Mouse (Mus musculus): ENCODE measurements around the gene Itpr1. TPM values are rescaled to one million over a fixed set of nuclear protein-coding genes. Genes with fewer than 3 reads are reported as not detected.
"Not testable (repeated sequence)": the region's sequence is repeated elsewhere in the genome, so short reads cannot be mapped to it uniquely, and the experiment has no call there.

Itpr1 gene
- polyA plus RNA-seq, 1 experiment from 2014 or later, result 4.0 TPM

- 85% methylated on average over 2 of the region's 2 CpGs for WGBS
- Histone ChIP-seq H3K4me3 (ENCODE audit: low read depth, low read length) (no peak overlapping the region), H3K36me3 (ENCODE audit: control insufficient read depth, insufficient read depth, low read length) (no peaks in the 10 kb centered on the region), H3K27ac (replicated peaks) (no peak overlapping the region), H3K9ac (ENCODE audit: low read length) (no peak overlapping the region), H3K9me3 (ENCODE audit: control insufficient read depth, low read length) (no peaks in the 10 kb centered on the region), H3K4me1 (replicated peaks; ENCODE audit: control insufficient read depth, insufficient read depth) (no peaks in the 10 kb centered on the region), H3K4me2 (replicated peaks; ENCODE audit: low read depth) (no peak overlapping the region), H3K27me3 (ENCODE audit: control insufficient read depth, insufficient read depth, low read length) (no peaks in the 10 kb centered on the region)
- no peak for TF ChIP-seq CTCF (IDR thresholded peaks at IDR 0.05; ENCODE audit: low read depth)
- DNase-seq (ENCODE audit: low spot score) (no peak), ATAC-seq (ENCODE audit: low FRiP score, low TSS enrichment) (no peak)
Observed at GRCm38 (mm10) chr6:108562971-108563370, 350.1 kb downstream of the Itpr1 start.

GRCm38 (mm10) chr6:108565447-108565846 is 352.6 kb downstream of the Itpr1 start:
- not testable (repeated sequence) for H3K4me1 ChIP-seq (replicated peaks; ENCODE audit: control insufficient read depth, insufficient read depth); H3K27me3 ChIP-seq (ENCODE audit: control insufficient read depth, insufficient read depth, low read length); H3K36me3 ChIP-seq (ENCODE audit: control insufficient read depth, insufficient read depth, low read length); H3K9ac ChIP-seq (ENCODE audit: low read length); H3K4me2 ChIP-seq (replicated peaks; ENCODE audit: low read depth); DNase-seq (ENCODE audit: low spot score); H3K9me3 ChIP-seq (ENCODE audit: control insufficient read depth, low read length); H3K4me3 ChIP-seq (ENCODE audit: low read depth, low read length); H3K27ac ChIP-seq (replicated peaks); ATAC-seq (ENCODE audit: low FRiP score, low TSS enrichment)
- 79% methylated on average over 18 of the region's 18 CpGs for WGBS

- DNase-seq (ENCODE audit: low spot score) (no peak), ATAC-seq (ENCODE audit: low FRiP score, low TSS enrichment) (no peak)
- no peaks in the 10 kb centered on the region for H3K36me3 ChIP-seq (ENCODE audit: control insufficient read depth, insufficient read depth, low read length)
- no peak overlapping the region for H3K9ac ChIP-seq (ENCODE audit: low read length)
- H3K4me3 ChIP-seq (ENCODE audit: low read depth, low read length), result no peak overlapping the region
- no peaks in the 10 kb centered on the region for H3K27me3 ChIP-seq (ENCODE audit: control insufficient read depth, insufficient read depth, low read length)
- H3K27ac ChIP-seq (replicated peaks), result no peak overlapping the region
- TF ChIP-seq CTCF (IDR thresholded peaks at IDR 0.05; ENCODE audit: low read depth) (no peak), EP300 (optimal IDR thresholded peaks at IDR 0.05) (no peak)
- H3K9me3 ChIP-seq (ENCODE audit: control insufficient read depth, low read length), result no peaks in the 10 kb centered on the region
- no peak overlapping the region for H3K4me2 ChIP-seq (replicated peaks; ENCODE audit: low read depth)
- no peaks in the 10 kb centered on the region; the same call in 1 of the 2 replicates for H3K4me1 ChIP-seq (replicated peaks; ENCODE audit: control insufficient read depth, insufficient read depth)
Observed at GRCm38 (mm10) chr6:108566549-108566948, 353.7 kb downstream of the Itpr1 start.

- no peaks in the 10 kb centered on the region for H3K36me3 ChIP-seq (ENCODE audit: control insufficient read depth, insufficient read depth, low read length)
- no peaks in the 10 kb centered on the region for H3K27me3 ChIP-seq (ENCODE audit: control insufficient read depth, insufficient read depth, low read length)
- H3K9me3 ChIP-seq (ENCODE audit: control insufficient read depth, low read length), result no peaks in the 10 kb centered on the region
- TF ChIP-seq EP300 (optimal IDR thresholded peaks at IDR 0.05) (no peak), CTCF (IDR thresholded peaks at IDR 0.05; ENCODE audit: low read depth) (peak; percentile 58)
- H3K4me1 ChIP-seq (replicated peaks; ENCODE audit: control insufficient read depth, insufficient read depth), result peaks cover 2% of the 10 kb centered on the region; the same call in 1 of the 2 replicates
- ATAC-seq (ENCODE audit: low FRiP score, low TSS enrichment) (peak; percentile 25; the same call in 1 of the 2 replicates), DNase-seq (ENCODE audit: low spot score) (no peak)
- WGBS, result 29% methylated on average over 7 of the region's 7 CpGs
- no peak overlapping the region for H3K4me2 ChIP-seq (replicated peaks; ENCODE audit: low read depth)
- H3K27ac ChIP-seq (replicated peaks), result peak overlapping the region; percentile 20
- no peak overlapping the region for H3K9ac ChIP-seq (ENCODE audit: low read length)
- H3K4me3 ChIP-seq (ENCODE audit: low read depth, low read length), result no peak overlapping the region
Observed at GRCm38 (mm10) chr6:108569460-108570187, 356.7 kb downstream of the Itpr1 start.

DNA sequence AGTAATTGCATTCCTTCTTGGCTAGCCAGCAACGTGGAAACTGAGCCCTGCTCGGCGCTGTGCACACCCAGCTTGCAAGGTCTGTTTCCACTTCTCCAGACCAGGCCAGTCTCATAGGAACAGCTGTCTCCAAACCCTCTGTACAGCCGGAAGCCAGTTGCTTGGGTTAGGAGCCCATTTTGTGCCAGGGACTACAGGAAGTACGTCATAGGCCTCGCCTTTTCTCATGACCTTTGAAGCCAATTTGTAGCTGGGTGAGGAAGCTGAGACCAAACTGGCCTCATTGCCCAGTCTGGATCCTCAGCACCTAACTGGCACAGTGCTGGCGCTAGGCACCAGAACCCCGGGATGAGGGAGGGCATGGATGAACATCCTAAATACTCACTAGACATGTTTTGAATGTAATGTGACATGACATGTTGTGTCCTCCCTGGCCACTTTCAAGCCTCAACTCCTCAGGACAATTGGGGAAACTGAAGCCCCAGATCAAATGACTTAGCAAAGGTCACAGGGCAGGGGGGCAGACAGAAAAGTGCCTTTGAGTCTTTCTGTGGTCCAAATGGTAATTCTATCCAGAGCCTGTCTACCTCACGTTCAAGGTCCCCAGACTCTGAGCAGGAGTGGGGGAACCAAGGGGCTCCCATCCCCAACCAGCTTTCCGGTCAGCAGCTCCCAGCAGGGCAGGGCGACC is 357.6 kb downstream of the Itpr1 start:
- DNase-seq (ENCODE audit: low spot score), result peak; percentile 55
- Histone ChIP-seq H3K27me3 (ENCODE audit: control insufficient read depth, insufficient read depth, low read length) (no peaks in the 10 kb centered on the region), H3K27ac (replicated peaks) (peak overlapping the region; percentile 93), H3K4me1 (replicated peaks; ENCODE audit: control insufficient read depth, insufficient read depth) (peaks cover 2% of the 10 kb centered on the region; the same call in 1 of the 2 replicates), H3K9me3 (ENCODE audit: control insufficient read depth, low read length) (no peaks in the 10 kb centered on the region), H3K9ac (ENCODE audit: low read length) (peak overlapping the region; percentile 41), H3K4me3 (ENCODE audit: low read depth, low read length) (peak overlapping the region; percentile 30; the same call in 1 of the 2 replicates), H3K36me3 (ENCODE audit: control insufficient read depth, insufficient read depth, low read length) (no peaks in the 10 kb centered on the region), H3K4me2 (replicated peaks; ENCODE audit: low read depth) (peak overlapping the region; percentile 55)
- no peak for TF ChIP-seq CTCF (IDR thresholded peaks at IDR 0.05; ENCODE audit: low read depth)
- no peak for TF ChIP-seq EP300 (optimal IDR thresholded peaks at IDR 0.05)
- 22% methylated on average over 11 of the region's 11 CpGs for WGBS
- peak; percentile 27 for ATAC-seq (ENCODE audit: low FRiP score, low TSS enrichment)

DNA sequence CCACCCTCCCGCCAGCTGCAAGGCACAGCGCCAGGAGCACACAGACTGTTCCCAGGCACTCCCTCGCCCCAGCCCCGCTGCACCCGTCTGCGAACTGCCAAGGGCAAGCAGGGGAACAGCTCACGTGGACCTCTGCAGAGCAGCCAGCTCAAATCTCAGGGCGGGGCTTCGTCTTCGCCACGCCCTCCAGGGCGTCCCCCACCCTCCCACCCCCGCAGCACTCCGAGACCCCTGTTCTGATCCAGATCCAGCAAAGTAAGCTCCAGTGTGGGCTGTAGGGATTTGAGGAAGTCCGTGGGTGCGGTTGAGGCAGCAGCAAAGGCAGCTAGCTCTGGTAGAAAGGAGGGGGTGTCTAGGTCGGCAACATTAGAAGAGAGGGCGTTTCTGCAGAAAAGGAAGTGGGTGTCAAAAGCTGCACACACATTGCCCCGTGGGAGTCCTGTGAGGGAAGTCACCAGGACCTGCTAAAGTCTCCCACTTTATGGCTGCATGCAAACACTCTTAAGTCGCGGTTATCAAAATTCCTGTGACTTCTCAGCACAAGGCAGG is 358.2 kb downstream of the Itpr1 start:
- ATAC-seq (ENCODE audit: low FRiP score, low TSS enrichment) (peak; percentile 95), DNase-seq (ENCODE audit: low spot score) (peak; percentile 95)
- H3K9ac ChIP-seq (ENCODE audit: low read length), result peak overlapping the region; percentile 41
- no peaks in the 10 kb centered on the region for H3K36me3 ChIP-seq (ENCODE audit: control insufficient read depth, insufficient read depth, low read length)
- H3K9me3 ChIP-seq (ENCODE audit: control insufficient read depth, low read length), result no peaks in the 10 kb centered on the region
- no peaks in the 10 kb centered on the region for H3K27me3 ChIP-seq (ENCODE audit: control insufficient read depth, insufficient read depth, low read length)
- peak overlapping the region; percentile 30; the same call in 1 of the 2 replicates for H3K4me3 ChIP-seq (ENCODE audit: low read depth, low read length)
- H3K27ac ChIP-seq (replicated peaks), result peak overlapping the region; percentile 93
- peaks cover 2% of the 10 kb centered on the region; the same call in 1 of the 2 replicates for H3K4me1 ChIP-seq (replicated peaks; ENCODE audit: control insufficient read depth, insufficient read depth)
- WGBS, result 0% methylated on average over 20 of the region's 21 CpGs
- TF ChIP-seq CTCF (IDR thresholded peaks at IDR 0.05; ENCODE audit: low read depth) (peak; percentile 6; the same call in 1 of the 2 replicates), EP300 (optimal IDR thresholded peaks at IDR 0.05) (peak; percentile 12)
- H3K4me2 ChIP-seq (replicated peaks; ENCODE audit: low read depth), result peak overlapping the region; percentile 55
